Mouse (Mus musculus) stomach, postnatal 0 days (tissue): ENCODE data around the gene Agtrap.

Source experiments
- CTCF ChIP-seq: IDR thresholded peaks from 2 replicates; pipeline ENCODE4 v1.5.1; 2016; ENCODE audit warnings: antibody characterized with exemption, low read depth, mild to moderate bottlenecking, moderate library complexity
- EP300 ChIP-seq: optimal IDR thresholded peaks from 2 replicates; pipeline ENCODE3; 2016; ENCODE audit warnings: antibody characterized with exemption

DNA sequence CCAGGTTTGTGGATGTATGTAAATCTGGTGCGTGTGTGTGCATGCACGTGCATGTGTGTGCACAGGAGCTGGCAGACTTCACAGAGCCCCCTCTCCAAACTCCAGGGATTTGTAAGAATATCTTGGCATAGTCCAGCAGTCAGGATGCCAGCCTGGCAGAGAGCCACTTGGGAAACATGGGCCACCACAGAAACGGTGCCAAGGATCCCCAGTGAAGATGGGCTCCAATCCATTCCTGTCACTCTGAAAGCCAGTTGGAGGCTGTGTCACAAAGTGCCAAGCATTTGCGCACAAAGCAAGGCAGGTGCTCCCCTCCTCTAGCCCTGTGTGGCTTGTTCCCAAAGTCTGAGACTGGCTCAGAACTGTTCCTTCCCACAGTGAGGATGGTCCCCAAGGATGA, 33.5 kb upstream of the Agtrap start:
- TF ChIP-seq CTCF (no peak), EP300 (no peak)
